Mouse (Mus musculus): ENCODE measurements around the gene Tac2.

Tac2 gene

GRCm38 (mm10) chr10:127724178-127724577, at the start of gene Tac2:
TSS of gene Tac2 (plus strand) at chr10:127724478.
- Histone ChIP-seq H3K4me1 (replicated peaks; ENCODE audit: low read depth, low read length) (peaks cover 60% of the 10 kb centered on the region), H3K4me3 (replicated peaks; ENCODE audit: low read length) (no peak within 1 kb of the TSS), H3K27me3 (ENCODE audit: insufficient read depth, low read length) (peaks cover 50% of the 10 kb centered on the region), H3K36me3 (ENCODE audit: insufficient read depth, low read length) (no peaks in the 10 kb centered on the region), H3K9me3 (ENCODE audit: low read length) (no peaks in the 10 kb centered on the region)
- no peak for TF ChIP-seq POU5F1 (IDR thresholded peaks at IDR 0.05; ENCODE audit: borderline replicate concordance, low read length)
- TF ChIP-seq NANOG (IDR thresholded peaks at IDR 0.05; ENCODE audit: borderline replicate concordance, low read length) = no peak
- no peak for TF ChIP-seq CTCF (conservative IDR thresholded peaks at IDR 0.05; ENCODE audit: low read length)

GRCm38 (mm10) chr10:127674794-127675522, 49.3 kb upstream of the Tac2 start:
- peak; percentile 100 for TF ChIP-seq CTCF (conservative IDR thresholded peaks at IDR 0.05; ENCODE audit: low read length)
- TF ChIP-seq NANOG (IDR thresholded peaks at IDR 0.05; ENCODE audit: borderline replicate concordance, low read length) = no peak
- H3K9me3 ChIP-seq (ENCODE audit: low read length) = peaks cover 19% of the 10 kb centered on the region
- peaks cover 40% of the 10 kb centered on the region for H3K4me1 ChIP-seq (replicated peaks; ENCODE audit: low read depth, low read length)
- no peak overlapping the region for H3K4me3 ChIP-seq (replicated peaks; ENCODE audit: low read length)
- no peaks in the 10 kb centered on the region for H3K27me3 ChIP-seq (ENCODE audit: insufficient read depth, low read length)
- peaks cover 15% of the 10 kb centered on the region for H3K36me3 ChIP-seq (ENCODE audit: insufficient read depth, low read length)

GRCm38 (mm10) chr10:127675859-127676398, 48.3 kb upstream of the Tac2 start:
- Histone ChIP-seq H3K9me3 (ENCODE audit: low read length) (peaks cover 19% of the 10 kb centered on the region), H3K4me1 (replicated peaks; ENCODE audit: low read depth, low read length) (peaks cover 31% of the 10 kb centered on the region), H3K27me3 (ENCODE audit: insufficient read depth, low read length) (no peaks in the 10 kb centered on the region), H3K36me3 (ENCODE audit: insufficient read depth, low read length) (peaks cover 19% of the 10 kb centered on the region), H3K4me3 (replicated peaks; ENCODE audit: low read length) (peak overlapping the region; percentile 76)
- TF ChIP-seq NANOG (IDR thresholded peaks at IDR 0.05; ENCODE audit: borderline replicate concordance, low read length) = no peak
- no peak for TF ChIP-seq CTCF (conservative IDR thresholded peaks at IDR 0.05; ENCODE audit: low read length)
- no peak for TF ChIP-seq POU5F1 (IDR thresholded peaks at IDR 0.05; ENCODE audit: borderline replicate concordance, low read length)

- Histone ChIP-seq H3K9me3 (ENCODE audit: low read length) (peaks cover 19% of the 10 kb centered on the region), H3K36me3 (ENCODE audit: insufficient read depth, low read length) (peaks cover 23% of the 10 kb centered on the region), H3K4me3 (replicated peaks; ENCODE audit: low read length) (peak overlapping the region; percentile 92), H3K4me1 (replicated peaks; ENCODE audit: low read depth, low read length) (peaks cover 34% of the 10 kb centered on the region), H3K27me3 (ENCODE audit: insufficient read depth, low read length) (no peaks in the 10 kb centered on the region)
- TF ChIP-seq POU5F1 (IDR thresholded peaks at IDR 0.05; ENCODE audit: borderline replicate concordance, low read length) (no peak), CTCF (conservative IDR thresholded peaks at IDR 0.05; ENCODE audit: low read length) (no peak)
Observed at GRCm38 (mm10) chr10:127676691-127677548, 47.4 kb upstream of the Tac2 start.

GRCm38 (mm10) chr10:127677591-127678336, 46.5 kb upstream of the Tac2 start:
- Histone ChIP-seq H3K4me3 (replicated peaks; ENCODE audit: low read length) (peak overlapping the region; percentile 92), H3K27me3 (ENCODE audit: insufficient read depth, low read length) (no peaks in the 10 kb centered on the region), H3K4me1 (replicated peaks; ENCODE audit: low read depth, low read length) (peaks cover 34% of the 10 kb centered on the region), H3K36me3 (ENCODE audit: insufficient read depth, low read length) (peaks cover 27% of the 10 kb centered on the region), H3K9me3 (ENCODE audit: low read length) (peaks cover 19% of the 10 kb centered on the region)
- TF ChIP-seq NANOG (IDR thresholded peaks at IDR 0.05; ENCODE audit: borderline replicate concordance, low read length) (no peak), CTCF (conservative IDR thresholded peaks at IDR 0.05; ENCODE audit: low read length) (peak; percentile 49)

GRCm38 (mm10) chr10:127679208-127679607, 45.1 kb upstream of the Tac2 start:
- H3K4me3 ChIP-seq (replicated peaks; ENCODE audit: low read length) = no peak overlapping the region
- peaks cover 36% of the 10 kb centered on the region for H3K4me1 ChIP-seq (replicated peaks; ENCODE audit: low read depth, low read length)
- H3K27me3 ChIP-seq (ENCODE audit: insufficient read depth, low read length) = no peaks in the 10 kb centered on the region
- H3K36me3 ChIP-seq (ENCODE audit: insufficient read depth, low read length) = peaks cover 27% of the 10 kb centered on the region
- H3K9me3 ChIP-seq (ENCODE audit: low read length) = peaks cover 8% of the 10 kb centered on the region
- TF ChIP-seq CTCF (conservative IDR thresholded peaks at IDR 0.05; ENCODE audit: low read length) (no peak), NANOG (IDR thresholded peaks at IDR 0.05; ENCODE audit: borderline replicate concordance, low read length) (no peak), POU5F1 (IDR thresholded peaks at IDR 0.05; ENCODE audit: borderline replicate concordance, low read length) (no peak)

- TF ChIP-seq POU5F1 (IDR thresholded peaks at IDR 0.05; ENCODE audit: borderline replicate concordance, low read length) (no peak), CTCF (conservative IDR thresholded peaks at IDR 0.05; ENCODE audit: low read length) (no peak), NANOG (IDR thresholded peaks at IDR 0.05; ENCODE audit: borderline replicate concordance, low read length) (no peak)
- peaks cover 2% of the 10 kb centered on the region; the same call in 1 of the 2 replicates for H3K9me3 ChIP-seq (ENCODE audit: low read length)
- no peak overlapping the region for H3K4me3 ChIP-seq (replicated peaks; ENCODE audit: low read length)
- H3K27me3 ChIP-seq (ENCODE audit: insufficient read depth, low read length) = no peaks in the 10 kb centered on the region
- peaks cover 27% of the 10 kb centered on the region for H3K36me3 ChIP-seq (ENCODE audit: insufficient read depth, low read length)
- H3K4me1 ChIP-seq (replicated peaks; ENCODE audit: low read depth, low read length) = peaks cover 36% of the 10 kb centered on the region
Observed at GRCm38 (mm10) chr10:127679881-127680280, 44.4 kb upstream of the Tac2 start.

GRCm38 (mm10) chr10:127682886-127683285, 41.4 kb upstream of the Tac2 start:
- Histone ChIP-seq H3K9me3 (ENCODE audit: low read length) (no peaks in the 10 kb centered on the region), H3K4me3 (replicated peaks; ENCODE audit: low read length) (no peak overlapping the region)
- no peak for TF ChIP-seq CTCF (conservative IDR thresholded peaks at IDR 0.05; ENCODE audit: low read length)

More at GRCm38 (mm10) chr10:127682886-127683285, 41.4 kb upstream of the Tac2 start:
- peaks cover 27% of the 10 kb centered on the region for H3K36me3 ChIP-seq (ENCODE audit: insufficient read depth, low read length)
- peaks cover 26% of the 10 kb centered on the region for H3K4me1 ChIP-seq (replicated peaks; ENCODE audit: low read depth, low read length)
- no peaks in the 10 kb centered on the region for H3K27me3 ChIP-seq (ENCODE audit: insufficient read depth, low read length)

Measured in E14TG2a.4 (cell line).